Mouse (Mus musculus): ENCODE results near the gene Cish.

DNA sequence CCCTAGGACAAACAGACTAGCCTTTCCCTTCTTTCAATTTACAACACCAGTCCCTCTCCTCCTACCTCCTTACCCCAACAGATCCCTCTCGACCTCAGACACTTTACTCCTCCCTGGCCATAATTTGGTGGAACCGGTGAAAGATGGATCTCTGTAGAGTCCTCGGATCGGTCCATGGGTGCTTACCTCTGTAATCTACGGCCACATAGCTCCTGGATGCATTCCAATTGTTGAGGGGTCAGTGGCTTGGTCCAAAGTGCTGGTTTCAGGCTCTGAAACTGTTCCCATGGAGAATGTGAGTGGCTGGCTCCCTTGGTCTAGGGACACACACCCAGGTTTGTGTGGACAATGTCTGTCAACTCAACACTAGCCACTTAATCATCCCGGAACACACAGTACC is 40.6 kb downstream of the Cish start:
- TF ChIP-seq MAX (IDR thresholded peaks at IDR 0.05; ENCODE audit: low read depth) (no peak), POLR2A (IDR thresholded peaks at IDR 0.05; ENCODE audit: insufficient read length, low read depth) (no peak), USF1 (IDR thresholded peaks at IDR 0.05; ENCODE audit: low read depth) (no peak), TCF12 (IDR thresholded peaks at IDR 0.05; ENCODE audit: insufficient read depth, poor library complexity, severe bottlenecking) (no peak), E2F4 (IDR thresholded peaks at IDR 0.05; ENCODE audit: insufficient read depth) (no peak)

Data from myocyte (in vitro differentiated cells).